Mouse (Mus musculus) MEL (cell line): ENCODE measurements around the gene Rad9b. TPM values are rescaled to one million over a fixed set of nuclear protein-coding genes. Genes with fewer than 3 reads are reported as not detected.

Source experiments
- DNase-seq: peaks from one replicate; pipeline ENCODE4 v3.0.0; 2011; ENCODE audit warnings: low read depth, low spot score
- H3K27ac ChIP-seq: 2 replicates; pipeline ENCODE4 v1.5.1; 2012; ENCODE audit warnings: low read depth, mild to moderate bottlenecking, control low read depth, low read length, moderate library complexity; ENCODE audit not compliant: control insufficient read depth
- H3K27me3 ChIP-seq, 2 experiments: fragments of 150-350 bp in 1 of 2; sonication (generic) in 1 of 2; 2 replicates each; pipeline ENCODE4 v1.6.1; 2012; ENCODE audit warnings: low read length in 2 of 2, mild to moderate bottlenecking in 2 of 2, improper control_type of control experiment in 1 of 2, moderate library complexity in 1 of 2; ENCODE audit not compliant: insufficient read depth in 2 of 2, control insufficient read depth in 1 of 2
- H3K36me3 ChIP-seq, 2 experiments: 2 replicates each; pipeline ENCODE4 v1.6.1; 2012 to 2014; ENCODE audit warnings: low read length in 2 of 2, improper control_type of control experiment in 1 of 2, inconsistent platforms in 1 of 2, mild to moderate bottlenecking in 1 of 2; ENCODE audit not compliant: insufficient read depth in 2 of 2, control insufficient read depth in 1 of 2
- H3K4me1 ChIP-seq, 2 experiments: fragments of 150-350 bp in 1 of 2; sonication (generic) in 1 of 2; 2 replicates each; pipeline ENCODE4 v1.6.1; 2012; ENCODE audit warnings: low read length in 2 of 2, improper control_type of control experiment in 1 of 2, mild to moderate bottlenecking in 1 of 2; ENCODE audit not compliant: insufficient read depth in 2 of 2, control insufficient read depth in 1 of 2
- H3K4me3 ChIP-seq, 2 experiments: fragments of 150-350 bp in 1 of 2; sonication (generic) in 1 of 2; 2 replicates each; pipeline ENCODE4 v1.5.1; 2012; ENCODE audit warnings: low read depth in 2 of 2, low read length in 2 of 2, mild to moderate bottlenecking in 2 of 2, moderate library complexity in 2 of 2, control low read depth in 1 of 2, improper control_type of control experiment in 1 of 2; ENCODE audit not compliant: control insufficient read depth in 1 of 2, insufficient read depth in 1 of 2
- H3K79me2 ChIP-seq: 2 replicates; pipeline ENCODE4 v1.6.1; 2012; ENCODE audit warnings: mild to moderate bottlenecking, low read length, moderate library complexity; ENCODE audit not compliant: control insufficient read depth, poor library complexity, insufficient read depth
- H3K9ac ChIP-seq: 2 replicates; pipeline ENCODE4 v1.6.1; 2012; ENCODE audit warnings: low read depth, mild to moderate bottlenecking, control low read depth, low read length, moderate library complexity; ENCODE audit not compliant: control insufficient read depth, poor library complexity, severe bottlenecking
- H3K9me3 ChIP-seq: fragments of 150-350 bp; sonication (generic); replicated peaks from 2 replicates; pipeline ENCODE4 v1.6.1; 2012; ENCODE audit warnings: mild to moderate bottlenecking, low read length, improper control_type of control experiment, moderate library complexity; ENCODE audit not compliant: insufficient read depth
- JUND ChIP-seq: IDR thresholded peaks from 2 replicates; pipeline ENCODE4 v1.6.1; 2011; ENCODE audit warnings: low read depth, mild to moderate bottlenecking, improper control_type of control experiment, low read length
- KAT2A ChIP-seq: conservative IDR thresholded peaks from 2 replicates; pipeline ENCODE4 v1.6.1; 2012; ENCODE audit warnings: low read depth, low read length, improper control_type of control experiment, inconsistent platforms
- MAFK ChIP-seq: IDR thresholded peaks from 2 replicates; pipeline ENCODE4 v1.6.1; 2011; ENCODE audit warnings: low read depth, mild to moderate bottlenecking, low read length, improper control_type of control experiment, borderline replicate concordance
- MAX ChIP-seq: IDR thresholded peaks from 2 replicates; pipeline ENCODE4 v1.6.1; 2011; ENCODE audit warnings: low read length, improper control_type of control experiment
- MXI1 ChIP-seq: IDR thresholded peaks from 2 replicates; pipeline ENCODE4 v1.6.1; 2011; ENCODE audit warnings: mild to moderate bottlenecking, low read depth, low read length, improper control_type of control experiment
- MYC ChIP-seq: IDR thresholded peaks from 2 replicates; pipeline ENCODE4 v1.6.1; 2011; ENCODE audit warnings: low read depth, mild to moderate bottlenecking, low read length, improper control_type of control experiment, moderate library complexity
- POLR2A ChIP-seq, 2 experiments: IDR thresholded peaks; 2 replicates each; pipeline ENCODE4 v1.6.1; 2011 to 2012; ENCODE audit warnings: low read length in 2 of 2, mild to moderate bottlenecking in 2 of 2, control low read depth in 1 of 2, improper control_type of control experiment in 1 of 2, low read depth in 1 of 2, moderate library complexity in 1 of 2; ENCODE audit not compliant: control insufficient read depth in 1 of 2, insufficient read depth in 1 of 2, poor library complexity in 1 of 2
- POLR2AphosphoS2 ChIP-seq: IDR thresholded peaks from 2 replicates; pipeline ENCODE4 v1.6.1; 2011; ENCODE audit warnings: low read length, improper control_type of control experiment
- POLR2AphosphoS5 ChIP-seq: IDR thresholded peaks from 2 replicates; pipeline ENCODE4 v1.6.1; 2012; ENCODE audit warnings: low read depth, borderline replicate concordance, mild to moderate bottlenecking, inconsistent platforms, low read length, moderate library complexity, mixed read lengths
- RCOR1 ChIP-seq: IDR thresholded peaks from 2 replicates; pipeline ENCODE4 v1.6.1; 2012; ENCODE audit warnings: low read depth, mild to moderate bottlenecking, inconsistent platforms, low read length, improper control_type of control experiment
- SIN3A ChIP-seq: IDR thresholded peaks from 2 replicates; pipeline ENCODE4 v1.6.1; 2012; ENCODE audit warnings: low read length, improper control_type of control experiment, inconsistent platforms
- UBTF ChIP-seq: IDR thresholded peaks from 2 replicates; pipeline ENCODE4 v1.6.1; 2012; ENCODE audit warnings: low read depth, mild to moderate bottlenecking, inconsistent platforms, low read length, improper control_type of control experiment, moderate library complexity, borderline replicate concordance; ENCODE audit not compliant: insufficient read depth
- USF2 ChIP-seq, 2 experiments: IDR thresholded peaks; 2 replicates each; pipeline ENCODE4 v1.6.1; 2011 to 2012; ENCODE audit warnings: improper control_type of control experiment in 2 of 2, low read length in 2 of 2, borderline replicate concordance in 1 of 2, inconsistent platforms in 1 of 2, low read depth in 1 of 2, mild to moderate bottlenecking in 1 of 2; ENCODE audit not compliant: insufficient read depth in 1 of 2
- ZKSCAN1 ChIP-seq: IDR thresholded peaks from 2 replicates; pipeline ENCODE4 v1.6.1; 2012; ENCODE audit warnings: low read depth, mild to moderate bottlenecking, inconsistent platforms, low read length, improper control_type of control experiment, moderate library complexity
- ZMIZ1 ChIP-seq: IDR thresholded peaks from 2 replicates; pipeline ENCODE4 v1.6.1; 2012; ENCODE audit warnings: low read depth, mild to moderate bottlenecking, inconsistent platforms, low read length, improper control_type of control experiment, moderate library complexity
- ZNF384 ChIP-seq: IDR thresholded peaks from 2 replicates; pipeline ENCODE4 v1.6.1; 2012; ENCODE audit warnings: low read depth, mild to moderate bottlenecking, inconsistent platforms, low read length, improper control_type of control experiment
- polyA plus RNA-seq, 2 experiments: library from polyadenylated mRNA; stranded (reverse) in 1 of 2; unstranded in 1 of 2; fragments of >175 nt in 1 of 2; fragments of >200 nt in 1 of 2; gene quantifications; 2 replicates each; pipeline versions ENCODE4 v1.2.1 to v1.2.4; 2012; ENCODE audit warnings: low replicate concordance in 2 of 2, low read depth in 1 of 2; ENCODE audit not compliant: insufficient read length in 2 of 2, insufficient read depth in 1 of 2, missing spikeins in 1 of 2
- total RNA-seq: library from RNA; depleted of rRNA; stranded (reverse); fragments of 300-350 nt; gene quantifications from 2 replicates; pipeline ENCODE4 v1.2.3, GENCODE M21; 2012

Gene Rad9b
- total and polyA plus RNA-seq, 3 experiments = 9.1 to 11.1 TPM; not detected in 1

GRCm38 (mm10) chr5:122403362-122403761, 49.3 kb upstream of the Rad9b start:
- no peak for DNase-seq
- peaks cover under 1 to 18% of the 10 kb centered on the region in 2 experiments; a peak in 2 of 4 replicates for H3K36me3 ChIP-seq
- no peak overlapping the region for H3K4me3 ChIP-seq
- H3K9me3 ChIP-seq = no peaks in the 10 kb centered on the region
- TF ChIP-seq JUND (no peak), USF2 (IDR thresholded peaks at IDR 0.05; ENCODE audit: borderline replicate concordance in 1 of 2, insufficient read depth in 1 of 2, low read depth in 1 of 2, low read length in 2 of 2) (no peak), MAFK (no peak), ZMIZ1 (no peak)
- no peak overlapping the region for H3K27ac ChIP-seq
- no peaks in the 10 kb centered on the region for H3K4me1 ChIP-seq
- peaks cover 4% of the 10 kb centered on the region for H3K79me2 ChIP-seq
- no peak overlapping the region for H3K9ac ChIP-seq
- H3K27me3 ChIP-seq = no peaks in the 10 kb centered on the region

- Histone ChIP-seq H3K79me2 (peaks cover 7% of the 10 kb centered on the region), H3K4me1 (no peaks in the 10 kb centered on the region), H3K36me3 (peaks cover 0 to 20% of the 10 kb centered on the region in 2 experiments; a peak in 2 of 4 replicates), H3K9me3 (no peaks in the 10 kb centered on the region), H3K27ac (no peak overlapping the region), H3K9ac (no peak overlapping the region), H3K4me3 (no peak overlapping the region), H3K27me3 (no peaks in the 10 kb centered on the region)
- TF ChIP-seq POLR2A (IDR thresholded peaks at IDR 0.05; ENCODE audit: control insufficient read depth in 1 of 2, insufficient read depth in 1 of 2, low read depth in 1 of 2, low read length in 2 of 2, poor library complexity in 1 of 2) (no peak), POLR2AphosphoS5 (no peak), RCOR1 (no peak), POLR2AphosphoS2 (no peak), USF2 (IDR thresholded peaks at IDR 0.05; ENCODE audit: borderline replicate concordance in 1 of 2, insufficient read depth in 1 of 2, low read depth in 1 of 2, low read length in 2 of 2) (no peak), ZKSCAN1 (no peak), KAT2A (no peak), MAX (no peak), UBTF (no peak), MXI1 (no peak), SIN3A (no peak), MYC (no peak), ZMIZ1 (no peak)
- no peak for DNase-seq
Measured at GRCm38 (mm10) chr5:122402772-122403171, 48.7 kb upstream of the Rad9b start.

GRCm38 (mm10) chr5:122402160-122402559, 48.1 kb upstream of the Rad9b start:
- Histone ChIP-seq H3K9ac (no peak overlapping the region), H3K4me3 (no peak overlapping the region), H3K9me3 (no peaks in the 10 kb centered on the region), H3K27me3 (no peaks in the 10 kb centered on the region), H3K4me1 (no peaks in the 10 kb centered on the region), H3K79me2 (peaks cover 7% of the 10 kb centered on the region), H3K27ac (no peak overlapping the region), H3K36me3 (peaks cover 0 to 20% of the 10 kb centered on the region in 2 experiments; a peak in 2 of 4 replicates)
- no peak for TF ChIP-seq ZNF384
- no peak for DNase-seq
